Mouse (Mus musculus): ENCODE results near the gene Acp2. TPM values are rescaled to one million over a fixed set of nuclear protein-coding genes. Genes with fewer than 3 reads are reported as not detected.

The Acp2 gene
- polyA plus RNA-seq, 1 experiment from 2014 or later: 26.5 TPM

GRCm38 (mm10) chr2:91255661-91256150 lies 53.0 kb downstream of the Acp2 start, which contains the start of gene Pacsin3:
TSS of gene Pacsin3 (plus strand) at chr2:91255954.
- Histone ChIP-seq H3K27ac (ENCODE audit: low read length) (peak within 1 kb of the TSS; percentile 81), H3K9ac (replicated peaks; ENCODE audit: low read depth, low read length) (peak within 1 kb of the TSS; percentile 41), H3K4me1 (ENCODE audit: control insufficient read depth, insufficient read depth, low read length) (peaks cover 15% of the 10 kb centered on the region), H3K27me3 (ENCODE audit: control insufficient read depth, insufficient read depth, low read length) (no peaks in the 10 kb centered on the region; the same call in 1 of the 2 replicates), H3K4me2 (replicated peaks; ENCODE audit: low read depth, low read length) (peak within 1 kb of the TSS; percentile 69), H3K4me3 (ENCODE audit: low read depth, low read length) (peak within 1 kb of the TSS; percentile 67), H3K9me3 (ENCODE audit: control insufficient read depth, low read depth, low read length) (no peaks in the 10 kb centered on the region), H3K36me3 (ENCODE audit: control insufficient read depth, insufficient read depth, low read length) (no peaks in the 10 kb centered on the region)
- no peak for ATAC-seq (ENCODE audit: insufficient number of reproducible peaks, insufficient read depth, low FRiP score, low read depth)
- WGBS: 1% methylated on average over 27 of the region's 27 CpGs

- H3K4me2 ChIP-seq (replicated peaks; ENCODE audit: low read depth, low read length): peak overlapping the region; percentile 69
- H3K27ac ChIP-seq (ENCODE audit: low read length): peak overlapping the region; percentile 81
- peaks cover 15% of the 10 kb centered on the region for H3K4me1 ChIP-seq (ENCODE audit: control insufficient read depth, insufficient read depth, low read length)
- under 1% methylated on average over 49 of the region's 52 CpGs for WGBS
- H3K4me3 ChIP-seq (ENCODE audit: low read depth, low read length): peak overlapping the region; percentile 67
- H3K36me3 ChIP-seq (ENCODE audit: control insufficient read depth, insufficient read depth, low read length): peaks cover 7% of the 10 kb centered on the region; the same call in 1 of the 2 replicates
- no peaks in the 10 kb centered on the region for H3K9me3 ChIP-seq (ENCODE audit: control insufficient read depth, low read depth, low read length)
- H3K27me3 ChIP-seq (ENCODE audit: control insufficient read depth, insufficient read depth, low read length): no peaks in the 10 kb centered on the region; the same call in 1 of the 2 replicates
- H3K9ac ChIP-seq (replicated peaks; ENCODE audit: low read depth, low read length): peak overlapping the region; percentile 41
- ATAC-seq (ENCODE audit: insufficient number of reproducible peaks, insufficient read depth, low FRiP score, low read depth): peak; percentile 74
Measured at GRCm38 (mm10) chr2:91256256-91257125, 53.8 kb downstream of the Acp2 start.

- Histone ChIP-seq H3K4me3 (ENCODE audit: low read depth, low read length) (peak overlapping the region; percentile 67), H3K9me3 (ENCODE audit: control insufficient read depth, low read depth, low read length) (no peaks in the 10 kb centered on the region), H3K4me1 (ENCODE audit: control insufficient read depth, insufficient read depth, low read length) (peaks cover 15% of the 10 kb centered on the region), H3K27ac (ENCODE audit: low read length) (peak overlapping the region; percentile 81), H3K36me3 (ENCODE audit: control insufficient read depth, insufficient read depth, low read length) (peaks cover 13% of the 10 kb centered on the region; the same call in 1 of the 2 replicates), H3K27me3 (ENCODE audit: control insufficient read depth, insufficient read depth, low read length) (no peaks in the 10 kb centered on the region; the same call in 1 of the 2 replicates), H3K4me2 (replicated peaks; ENCODE audit: low read depth, low read length) (peak overlapping the region; percentile 69), H3K9ac (replicated peaks; ENCODE audit: low read depth, low read length) (peak overlapping the region; percentile 41)
- 2% methylated on average over 22 of the region's 22 CpGs for WGBS
- ATAC-seq (ENCODE audit: insufficient number of reproducible peaks, insufficient read depth, low FRiP score, low read depth): peak; percentile 76
Measured at GRCm38 (mm10) chr2:91257126-91257980, 54.7 kb downstream of the Acp2 start.

GRCm38 (mm10) chr2:91258054-91258453 lies 55.4 kb downstream of the Acp2 start:
- Histone ChIP-seq H3K4me1 (ENCODE audit: control insufficient read depth, insufficient read depth, low read length) (peaks cover 15% of the 10 kb centered on the region), H3K9ac (replicated peaks; ENCODE audit: low read depth, low read length) (peak overlapping the region; percentile 41), H3K27me3 (ENCODE audit: control insufficient read depth, insufficient read depth, low read length) (no peaks in the 10 kb centered on the region; the same call in 1 of the 2 replicates), H3K36me3 (ENCODE audit: control insufficient read depth, insufficient read depth, low read length) (peaks cover 20% of the 10 kb centered on the region), H3K27ac (ENCODE audit: low read length) (peak overlapping the region; percentile 81), H3K4me2 (replicated peaks; ENCODE audit: low read depth, low read length) (peak overlapping the region; percentile 69), H3K4me3 (ENCODE audit: low read depth, low read length) (peak overlapping the region; percentile 67), H3K9me3 (ENCODE audit: control insufficient read depth, low read depth, low read length) (no peaks in the 10 kb centered on the region)
- ATAC-seq (ENCODE audit: insufficient number of reproducible peaks, insufficient read depth, low FRiP score, low read depth): no peak; the same call in 1 of the 2 replicates
- 47% methylated on average over 5 of the region's 5 CpGs for WGBS

GRCm38 (mm10) chr2:91258830-91259229 lies 56.1 kb downstream of the Acp2 start:
- Histone ChIP-seq H3K27me3 (ENCODE audit: control insufficient read depth, insufficient read depth, low read length) (no peaks in the 10 kb centered on the region; the same call in 1 of the 2 replicates), H3K9me3 (ENCODE audit: control insufficient read depth, low read depth, low read length) (no peaks in the 10 kb centered on the region), H3K4me2 (replicated peaks; ENCODE audit: low read depth, low read length) (no peak overlapping the region), H3K4me1 (ENCODE audit: control insufficient read depth, insufficient read depth, low read length) (peaks cover 15% of the 10 kb centered on the region), H3K4me3 (ENCODE audit: low read depth, low read length) (no peak overlapping the region), H3K9ac (replicated peaks; ENCODE audit: low read depth, low read length) (no peak overlapping the region), H3K27ac (ENCODE audit: low read length) (no peak overlapping the region), H3K36me3 (ENCODE audit: control insufficient read depth, insufficient read depth, low read length) (peaks cover 27% of the 10 kb centered on the region)
- ATAC-seq (ENCODE audit: insufficient number of reproducible peaks, insufficient read depth, low FRiP score, low read depth): no peak
- 64% methylated on average over 1 of the region's 1 CpGs for WGBS

- H3K4me2 ChIP-seq (replicated peaks; ENCODE audit: low read depth, low read length): no peak overlapping the region
- no peaks in the 10 kb centered on the region; the same call in 1 of the 2 replicates for H3K27me3 ChIP-seq (ENCODE audit: control insufficient read depth, insufficient read depth, low read length)
- no peak overlapping the region for H3K9ac ChIP-seq (replicated peaks; ENCODE audit: low read depth, low read length)
- peaks cover 21% of the 10 kb centered on the region for H3K4me1 ChIP-seq (ENCODE audit: control insufficient read depth, insufficient read depth, low read length)
- no peaks in the 10 kb centered on the region for H3K9me3 ChIP-seq (ENCODE audit: control insufficient read depth, low read depth, low read length)
- H3K36me3 ChIP-seq (ENCODE audit: control insufficient read depth, insufficient read depth, low read length): peaks cover 27% of the 10 kb centered on the region
- WGBS: 86% methylated on average over 1 of the region's 1 CpGs
- H3K27ac ChIP-seq (ENCODE audit: low read length): no peak overlapping the region
- ATAC-seq (ENCODE audit: insufficient number of reproducible peaks, insufficient read depth, low FRiP score, low read depth): no peak
- no peak overlapping the region for H3K4me3 ChIP-seq (ENCODE audit: low read depth, low read length)
Measured at GRCm38 (mm10) chr2:91259493-91259892, 56.8 kb downstream of the Acp2 start.
